Mouse (Mus musculus): ENCODE results near the gene Ptgr2.

GRCm38 (mm10) chr12:84278901-84279300, 6.1 kb upstream of the Ptgr2 start:
- TF ChIP-seq CTCF (IDR thresholded peaks at IDR 0.05; ENCODE audit: low read depth) = no peak
- no peak for TF ChIP-seq EP300 (IDR thresholded peaks at IDR 0.05; ENCODE audit: low read depth)

Measured in liver, postnatal 0 days (tissue).